Mouse (Mus musculus) midbrain, embryonic 16.5 days (tissue): ENCODE data around the gene Cdc73. TPM values are rescaled to one million over a fixed set of nuclear protein-coding genes. Genes with fewer than 3 reads are reported as not detected.
A peak's percentile ranks its signal among the peaks of the same experiment; 100 is the strongest.

ENCODE experiments used
- ATAC-seq: fragments of 200-750 bp; cut with Nextera tagmentation; 2 replicates; pipeline ENCODE4 v1.8.0; 2017; ENCODE audit warnings: moderate TSS enrichment
- H3K27ac ChIP-seq: fragments of 300-500 bp; sonication (generic); 2 replicates; pipeline ENCODE4 v1.5.1; 2014; ENCODE audit warnings: mild to moderate bottlenecking, low read length, mixed read lengths
- H3K27me3 ChIP-seq: fragments of 300-500 bp; sonication (generic); 2 replicates; pipeline ENCODE4 v1.6.1; 2014; ENCODE audit warnings: low read depth, low read length, mixed read lengths; ENCODE audit not compliant: control insufficient read depth, insufficient read depth
- H3K36me3 ChIP-seq: fragments of 300-500 bp; sonication (generic); 2 replicates; pipeline ENCODE4 v1.6.1; 2014; ENCODE audit warnings: mild to moderate bottlenecking, low read length, moderate library complexity, mixed read lengths; ENCODE audit not compliant: control insufficient read depth, insufficient read depth
- H3K4me1 ChIP-seq: fragments of 300-500 bp; sonication (generic); 2 replicates; pipeline ENCODE4 v1.6.1; 2014; ENCODE audit warnings: mild to moderate bottlenecking, low read length, mixed read lengths; ENCODE audit not compliant: control insufficient read depth, insufficient read depth
- H3K4me2 ChIP-seq: fragments of 300-500 bp; sonication (generic); 2 replicates; pipeline ENCODE4 v1.6.1; 2014; ENCODE audit warnings: mild to moderate bottlenecking, low read length, mixed read lengths
- H3K4me3 ChIP-seq: fragments of 300-500 bp; sonication (generic); 2 replicates; pipeline ENCODE4 v1.5.1; 2014; ENCODE audit warnings: low read depth, mild to moderate bottlenecking, low read length, moderate library complexity, mixed read lengths
- H3K9ac ChIP-seq: fragments of 300-500 bp; sonication (generic); 2 replicates; pipeline ENCODE4 v1.6.1; 2014; ENCODE audit warnings: low read depth, low read length, mixed read lengths
- H3K9me3 ChIP-seq: fragments of 300-500 bp; sonication (generic); replicated peaks from 2 replicates; pipeline ENCODE4 v1.6.1; 2014; ENCODE audit warnings: mild to moderate bottlenecking, low read length, mixed read lengths; ENCODE audit not compliant: control insufficient read depth, poor library complexity, severe bottlenecking
- WGBS: fragments of 180-500 bp; shearing (Covaris S2); extraction: QIAGEN DNeasy Blood & Tissue Kit; methylation state at CpG from one replicate; pipeline ENCODE4 v1.1.7; 2014; 5-methylcytosine and 5-hydroxymethylcytosine counted together
- polyA plus RNA-seq: library from polyadenylated mRNA; unstranded; fragments of >200 nt; fragmentation: Nextera tagmentation; extraction: Ambion mirVana; gene quantifications from 2 replicates; pipeline ENCODE4 v1.2.1, GENCODE M21; 2015

The Cdc73 gene
- polyA plus RNA-seq, 1 experiment from 2014 or later: 14.3 TPM

GRCm38 (mm10) chr1:143646219-143646618 is 56.5 kb downstream of the Cdc73 start:
- Histone ChIP-seq H3K4me3 (0 out of 2 replicates have a peak overlapping the region, but pooled peaks have one; percentile 1), H3K27ac (0 out of 2 replicates have a peak overlapping the region, but pooled peaks have one; percentile 1), H3K4me1 (peaks cover 4% of the 10 kb centered on the region), H3K4me2 (peak overlapping the region; percentile 27; the same call in 1 of the 2 replicates), H3K36me3 (peaks cover 6% of the 10 kb centered on the region; the same call in 1 of the 2 replicates), H3K9me3 (no peaks in the 10 kb centered on the region), H3K9ac (no peak overlapping the region), H3K27me3 (no peaks in the 10 kb centered on the region)
- ATAC-seq: no peak
- WGBS: 75% methylated on average over 4 of the region's 4 CpGs

GRCm38 (mm10) chr1:143645386-143645785 is 57.3 kb downstream of the Cdc73 start:
- Histone ChIP-seq H3K27me3 (no peaks in the 10 kb centered on the region), H3K4me2 (peak overlapping the region; percentile 49), H3K4me1 (peaks cover 4% of the 10 kb centered on the region), H3K27ac (no peak overlapping the region), H3K9ac (0 out of 2 replicates have a peak overlapping the region, but pooled peaks have one; percentile 25), H3K9me3 (no peaks in the 10 kb centered on the region), H3K4me3 (peak overlapping the region; percentile 24), H3K36me3 (peaks cover 4% of the 10 kb centered on the region; the same call in 1 of the 2 replicates)
- 38% methylated on average over 4 of the region's 4 CpGs for WGBS
- ATAC-seq: no peak

GRCm38 (mm10) chr1:143644221-143644620 is 58.5 kb downstream of the Cdc73 start:
- Histone ChIP-seq H3K4me2 (peak overlapping the region; percentile 35; the same call in 1 of the 2 replicates), H3K4me1 (peaks cover 6% of the 10 kb centered on the region), H3K9ac (no peak overlapping the region), H3K9me3 (no peaks in the 10 kb centered on the region), H3K4me3 (peak overlapping the region; percentile 34), H3K36me3 (0 out of 2 replicates have a peak, but pooled peaks cover 2% of the 10 kb centered on the region), H3K27me3 (no peaks in the 10 kb centered on the region), H3K27ac (no peak overlapping the region)
- peak; percentile 40; the same call in 1 of the 2 replicates for ATAC-seq
- 89% methylated on average over 2 of the region's 2 CpGs for WGBS

- Histone ChIP-seq H3K27ac (peak within 1 kb of the TSS; percentile 98), H3K36me3 (no peaks in the 10 kb centered on the region), H3K9me3 (no peaks in the 10 kb centered on the region), H3K4me3 (peak within 1 kb of the TSS; percentile 45), H3K9ac (peak within 1 kb of the TSS; percentile 76), H3K4me2 (peak within 1 kb of the TSS; percentile 53), H3K4me1 (peaks cover 6% of the 10 kb centered on the region), H3K27me3 (no peaks in the 10 kb centered on the region)
- WGBS: 7% methylated on average over 15 of the region's 15 CpGs
- ATAC-seq: peak; percentile 95
Observed at GRCm38 (mm10) chr1:143640650-143641407, 61.9 kb downstream of the Cdc73 start, which contains the start of gene B3galt2. TSS of gene B3galt2 (plus strand) at chr1:143640664.

GRCm38 (mm10) chr1:143632854-143633587 is 69.7 kb downstream of the Cdc73 start:
- Histone ChIP-seq H3K4me3 (no peak overlapping the region), H3K4me1 (no peaks in the 10 kb centered on the region), H3K27ac (no peak overlapping the region), H3K4me2 (no peak overlapping the region), H3K9ac (no peak overlapping the region), H3K36me3 (no peaks in the 10 kb centered on the region), H3K27me3 (no peaks in the 10 kb centered on the region), H3K9me3 (no peaks in the 10 kb centered on the region)
- ATAC-seq: no peak
- WGBS: 89% methylated on average over 2 of the region's 2 CpGs

GRCm38 (mm10) chr1:143632361-143632760 is 70.3 kb downstream of the Cdc73 start:
- Histone ChIP-seq H3K27me3 (no peaks in the 10 kb centered on the region), H3K4me3 (no peak overlapping the region), H3K9me3 (no peaks in the 10 kb centered on the region), H3K36me3 (no peaks in the 10 kb centered on the region), H3K27ac (no peak overlapping the region), H3K4me2 (no peak overlapping the region), H3K9ac (no peak overlapping the region), H3K4me1 (no peaks in the 10 kb centered on the region)
- 90% methylated on average over 1 of the region's 1 CpGs for WGBS
- ATAC-seq: no peak

GRCm38 (mm10) chr1:143631337-143631736 is 71.4 kb downstream of the Cdc73 start:
- H3K27ac ChIP-seq: no peak overlapping the region
- no peak overlapping the region for H3K9ac ChIP-seq
- no peaks in the 10 kb centered on the region for H3K27me3 ChIP-seq
- 68% methylated on average over 7 of the region's 7 CpGs for WGBS
- no peak overlapping the region for H3K4me2 ChIP-seq
- H3K4me3 ChIP-seq: no peak overlapping the region
- H3K36me3 ChIP-seq: no peaks in the 10 kb centered on the region
- ATAC-seq: no peak
- H3K4me1 ChIP-seq: no peaks in the 10 kb centered on the region
- H3K9me3 ChIP-seq: no peaks in the 10 kb centered on the region

- no peak overlapping the region for H3K9ac ChIP-seq
- ATAC-seq: no peak
Observed at GRCm38 (mm10) chr1:143622634-143623033, 80.1 kb downstream of the Cdc73 start.

GRCm38 (mm10) chr1:143621930-143622329 is 80.8 kb downstream of the Cdc73 start:
- Histone ChIP-seq H3K9me3 (no peaks in the 10 kb centered on the region), H3K4me2 (no peak overlapping the region), H3K9ac (no peak overlapping the region), H3K27me3 (no peaks in the 10 kb centered on the region), H3K27ac (no peak overlapping the region), H3K4me3 (no peak overlapping the region), H3K4me1 (no peaks in the 10 kb centered on the region), H3K36me3 (peaks cover 3% of the 10 kb centered on the region; the same call in 1 of the 2 replicates)
- no peak for ATAC-seq

More at GRCm38 (mm10) chr1:143622634-143623033, 80.1 kb downstream of the Cdc73 start:
- Histone ChIP-seq H3K27ac (no peak overlapping the region), H3K27me3 (no peaks in the 10 kb centered on the region), H3K4me3 (no peak overlapping the region), H3K9me3 (no peaks in the 10 kb centered on the region), H3K4me1 (no peaks in the 10 kb centered on the region), H3K4me2 (no peak overlapping the region), H3K36me3 (no peaks in the 10 kb centered on the region)
- 88% methylated on average over 1 of the region's 1 CpGs for WGBS
